Mouse (Mus musculus): ENCODE measurements at regions not wholly inside any gene's neighbourhood (a gene's known extent, or its start where the extent isn't known, plus 50 kb on each side); places are given as distances from the start of the nearest gene placed in this dataset.
A peak's percentile ranks its signal among the peaks of the same experiment; 100 is the strongest.

DNA sequence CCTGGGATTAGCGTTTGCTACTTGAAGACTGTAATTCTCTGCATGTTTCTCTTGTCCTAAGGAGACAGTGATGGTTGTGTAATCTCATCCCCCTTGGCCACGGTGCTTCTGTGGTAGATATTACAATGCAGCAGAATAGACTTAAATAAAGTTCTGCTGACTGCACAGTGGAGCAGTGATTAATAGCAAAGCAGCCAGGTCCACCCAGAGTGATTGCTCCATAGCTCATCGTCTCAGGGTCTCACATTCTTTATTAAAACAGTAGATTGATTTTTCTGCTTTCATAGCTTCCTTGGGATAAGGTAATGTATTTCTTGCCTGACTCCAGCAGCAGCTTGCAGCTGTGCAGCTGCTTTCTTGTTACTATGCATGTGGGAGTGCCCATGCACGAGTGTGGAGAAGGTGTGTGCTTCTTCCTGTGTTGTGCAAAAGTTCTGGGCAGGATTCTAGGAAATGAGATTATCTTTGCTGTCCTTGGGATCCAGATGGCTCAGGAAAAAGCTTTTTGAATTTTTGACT lies 169.9 kb upstream of the Plppr1 start:
- DNase-seq, result no peak

DNA sequence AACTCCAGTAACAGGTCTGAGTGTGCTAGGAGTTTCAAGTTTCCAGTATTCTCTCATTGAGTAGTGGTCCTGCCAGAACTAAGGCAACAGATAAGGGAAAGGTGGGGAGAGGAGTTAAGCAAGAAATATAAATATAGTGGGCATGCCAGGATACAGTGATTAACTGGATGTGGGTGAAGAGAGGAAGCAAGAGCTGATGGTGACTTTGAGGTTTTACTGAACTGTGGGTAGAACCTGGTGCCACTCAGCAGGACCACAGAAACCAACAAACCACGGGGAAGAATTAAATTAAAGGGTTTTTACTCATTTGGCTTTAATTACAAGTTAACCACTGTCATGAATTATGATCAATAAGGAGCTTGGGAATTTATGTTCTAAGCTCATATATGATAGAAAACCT lies 154.5 kb upstream of the Plppr1 start:
- DNase-seq, result no peak

DNA sequence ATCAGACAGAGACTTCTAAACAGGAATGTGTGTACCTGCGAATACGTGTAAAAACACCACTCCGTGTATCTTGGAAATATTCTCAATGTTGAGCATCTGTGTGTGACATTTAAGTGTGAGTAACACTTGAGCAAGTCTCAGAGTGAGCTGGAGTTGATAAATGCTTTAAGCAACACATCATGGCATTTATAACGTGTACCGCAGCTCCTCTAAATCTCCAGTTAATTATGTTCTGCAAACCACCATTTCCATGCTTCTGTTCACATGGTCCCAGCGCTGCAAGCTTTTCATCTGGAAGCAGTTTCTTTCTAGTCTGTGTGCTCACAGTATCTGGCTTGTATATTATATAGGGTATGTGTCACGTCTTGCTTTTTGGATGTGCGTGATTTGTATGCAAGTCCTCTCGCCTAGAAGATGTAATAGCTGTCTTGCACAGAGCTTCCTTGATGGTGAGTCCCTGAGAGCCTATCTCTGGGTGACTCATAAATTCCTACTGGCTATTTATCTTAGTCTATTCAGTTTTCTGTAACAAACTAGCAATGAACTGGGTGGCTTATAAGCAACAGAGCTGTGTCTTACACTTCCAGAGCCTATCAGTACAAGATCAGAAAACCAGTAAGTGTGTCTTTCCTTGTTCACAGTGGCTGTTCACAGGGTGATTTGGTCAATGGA lies 153.7 kb upstream of the Plppr1 start:
- no peak for DNase-seq

DNA sequence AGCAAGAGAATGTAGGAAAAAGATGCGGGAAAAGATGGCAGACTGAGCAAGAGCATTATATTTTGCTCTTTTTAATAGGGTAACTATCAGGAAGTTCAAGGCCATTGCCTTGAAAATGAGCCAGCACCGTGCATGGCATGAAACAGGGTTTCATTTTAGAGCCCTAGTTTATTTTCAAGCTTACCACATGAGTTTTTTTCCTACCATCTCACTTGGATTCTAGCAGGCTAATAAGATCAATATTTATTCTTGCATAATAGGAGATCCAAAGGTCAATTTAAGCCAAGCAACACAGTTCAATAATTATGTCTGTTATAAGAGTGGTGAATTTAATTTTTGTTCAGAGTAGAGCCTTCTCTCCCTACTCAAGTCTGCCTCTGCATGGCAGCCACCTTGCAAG lies 149.9 kb upstream of the Plppr1 start:
- no peak for DNase-seq

DNA sequence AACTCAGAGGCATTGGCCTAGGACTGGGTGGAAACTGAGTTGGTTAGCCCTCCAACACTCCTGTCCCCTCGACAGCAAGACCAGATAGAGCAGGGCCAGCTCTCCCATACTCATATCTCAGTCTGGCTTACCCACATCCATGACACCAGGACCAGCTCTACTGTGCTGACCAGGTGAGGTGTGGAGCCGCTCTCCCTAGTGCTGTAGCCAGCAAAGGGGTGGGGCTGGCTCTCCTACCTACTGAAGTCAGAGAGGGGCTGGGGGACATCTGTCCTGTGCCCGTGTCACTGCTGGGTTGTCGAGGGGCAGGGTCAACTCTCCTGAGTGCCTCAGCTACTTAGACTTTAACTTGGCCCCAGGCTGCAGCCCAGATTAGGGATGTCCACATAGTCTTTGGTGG lies 145.8 kb upstream of the Plppr1 start:
- no peak for DNase-seq

DNA sequence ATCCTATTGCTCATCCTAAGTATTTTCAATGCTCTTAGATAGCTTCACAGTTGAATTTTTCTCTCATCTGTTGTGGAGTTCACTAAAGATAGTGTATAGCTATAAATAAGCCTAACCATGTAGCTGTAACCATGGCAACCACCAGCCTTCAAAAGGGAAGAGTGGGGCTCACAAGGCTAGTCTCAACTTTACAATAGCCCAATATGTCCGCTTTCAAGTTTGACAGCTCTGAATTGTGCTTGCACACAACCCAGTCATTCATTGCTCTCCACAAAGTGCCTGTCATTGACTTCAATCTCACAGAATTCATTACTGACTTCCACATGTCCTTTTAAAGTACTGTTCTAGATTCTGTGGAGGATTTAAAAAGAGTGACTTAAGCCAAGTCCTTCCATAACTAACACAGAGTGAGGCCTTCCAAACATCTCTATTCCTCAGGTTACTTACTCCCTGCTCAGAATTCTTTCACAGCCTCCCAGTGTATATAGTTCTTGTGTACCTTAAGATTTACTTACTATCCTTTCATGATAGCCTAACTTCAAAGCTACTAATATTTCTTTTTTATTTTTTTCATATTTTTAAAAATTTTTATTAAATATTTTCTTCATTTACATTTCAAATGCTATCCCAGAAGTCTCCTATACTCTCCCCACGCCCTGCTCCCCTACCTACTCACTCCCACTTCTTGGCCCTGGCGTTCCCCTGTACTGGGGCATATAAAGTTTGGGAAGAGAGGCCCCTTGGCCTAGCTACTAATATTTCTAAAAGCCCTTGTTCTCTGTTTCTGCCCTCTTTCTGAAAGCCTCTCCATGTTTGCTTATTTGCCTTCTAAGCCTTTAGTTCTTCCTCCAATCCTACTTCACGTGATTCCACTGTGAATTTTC lies 134.3 kb upstream of the Plppr1 start:
- no peak for DNase-seq

DNA sequence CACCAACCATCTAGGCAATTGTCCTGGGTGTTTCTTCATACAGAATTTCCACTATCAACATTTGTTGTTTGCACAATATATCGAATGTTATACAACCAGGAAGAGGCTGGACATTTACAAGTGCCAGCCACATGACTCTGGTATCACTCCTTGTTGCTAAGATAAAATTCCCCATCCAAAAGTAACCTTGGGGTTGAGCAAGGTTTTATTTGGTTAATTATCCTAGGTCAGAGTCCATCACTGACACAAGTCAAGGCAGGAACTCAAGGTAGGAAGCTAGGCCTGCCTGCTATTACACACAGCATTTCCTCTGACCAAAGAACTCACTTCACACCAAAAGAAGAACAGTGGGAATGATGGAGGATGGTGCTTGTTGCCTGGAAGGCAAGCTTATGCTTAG lies 120.7 kb upstream of the Plppr1 start:
- DNase-seq, result no peak

DNA sequence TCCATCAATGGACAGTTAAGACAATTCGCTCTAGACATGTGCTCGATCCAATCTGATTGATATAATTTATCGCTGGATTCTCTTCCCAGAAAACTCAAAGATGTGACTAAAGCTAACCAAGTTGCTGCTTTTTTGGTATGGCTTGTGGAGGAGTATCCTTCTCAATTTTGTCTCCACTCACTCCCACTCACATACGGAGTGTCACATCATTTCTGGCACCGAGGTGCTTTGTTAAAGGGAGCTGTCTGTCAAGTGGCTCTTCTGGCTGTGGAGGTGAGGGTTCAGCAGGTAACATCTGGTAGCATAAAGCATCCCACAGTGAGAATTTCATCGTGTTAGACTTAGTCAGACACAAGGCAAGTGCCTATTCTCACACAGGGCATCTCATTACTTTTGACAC lies 120.2 kb upstream of the Plppr1 start:
- DNase-seq, result no peak

DNA sequence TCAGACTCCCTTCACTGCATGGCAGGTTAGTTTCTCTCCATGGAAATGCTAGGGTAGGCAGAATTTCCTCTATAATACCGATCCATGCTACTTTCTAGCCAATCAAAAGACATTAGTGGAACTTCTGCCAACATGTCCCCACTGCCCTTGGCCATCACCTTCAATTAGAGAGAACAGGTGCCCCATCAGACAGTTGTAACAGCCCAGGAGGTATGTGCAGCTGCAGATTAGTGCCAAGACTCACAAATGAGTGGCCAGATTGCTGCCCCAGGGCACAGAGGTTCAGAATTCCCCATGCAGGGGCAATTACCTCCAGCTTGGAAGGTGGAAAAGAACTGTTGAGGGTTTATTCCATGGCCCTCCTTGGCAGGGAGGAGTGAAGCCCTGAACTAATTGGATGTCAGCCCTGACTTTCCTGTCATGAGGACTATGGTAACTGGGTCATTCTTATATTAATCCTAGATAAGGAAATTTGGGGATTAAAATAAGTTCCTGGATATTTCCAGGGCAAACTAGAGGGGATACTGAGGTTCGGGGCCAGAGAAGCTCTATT lies 113.7 kb upstream of the Plppr1 start:
- DNase-seq, result peak; percentile 14

DNA sequence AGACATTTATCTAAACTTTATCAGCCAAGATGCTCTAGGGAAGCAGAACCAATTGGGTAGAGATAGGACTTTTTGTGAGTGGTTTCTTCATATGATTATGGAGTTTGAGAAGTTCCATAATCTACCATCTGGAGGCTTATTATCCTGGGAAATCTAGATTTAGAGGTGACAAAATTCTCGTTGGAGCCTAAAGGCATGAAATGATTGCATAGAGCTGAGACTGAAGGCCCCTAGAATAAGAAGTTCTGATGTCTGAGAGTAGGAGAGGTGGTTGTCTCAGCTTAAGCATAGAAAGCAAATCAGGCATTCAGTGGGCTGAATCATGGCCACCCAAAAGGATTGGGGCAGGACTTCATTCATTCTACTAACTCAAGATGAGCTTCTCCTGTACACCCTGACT lies 106.1 kb upstream of the Plppr1 start:
- DNase-seq, result no peak

DNA sequence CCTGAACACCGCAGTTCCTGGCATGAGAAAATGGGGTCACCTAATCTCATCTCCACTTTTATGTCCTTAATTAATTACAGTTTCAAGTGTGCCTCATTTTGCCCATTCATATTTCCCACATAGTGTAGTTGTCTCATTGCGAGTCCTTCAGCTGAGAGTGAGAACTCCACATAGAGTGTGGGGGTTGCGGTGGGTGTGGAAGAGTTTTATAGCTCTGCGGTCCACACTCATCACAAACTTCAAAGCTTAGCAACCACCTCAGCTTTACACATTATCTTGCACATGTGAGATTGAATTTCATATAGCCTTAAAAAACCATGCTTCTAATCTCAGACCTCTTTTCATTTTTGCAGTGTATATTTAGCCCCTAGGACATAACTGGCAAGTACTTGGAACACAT lies 83.3 kb upstream of the Plppr1 start:
- DNase-seq, result no peak

DNA sequence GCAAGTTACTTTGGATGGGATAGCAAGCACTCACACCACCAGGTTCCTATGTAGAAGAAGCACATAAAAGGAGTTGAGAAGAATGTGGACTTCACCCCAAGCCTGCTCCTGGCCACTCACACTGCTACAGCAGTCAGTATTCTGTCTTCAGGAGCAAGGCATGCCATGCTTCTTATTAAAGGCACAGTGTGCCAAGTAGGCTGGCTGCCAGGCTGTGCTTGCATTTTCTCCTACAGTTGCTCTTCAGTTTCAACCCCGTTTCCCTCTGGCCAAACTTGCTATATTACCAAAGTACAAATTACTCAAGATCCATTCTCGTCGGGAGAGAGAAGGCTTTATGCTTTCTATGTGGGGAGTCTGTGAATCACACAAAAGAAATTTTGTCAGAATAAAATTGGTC lies 67.1 kb upstream of the Plppr1 start:
- DNase-seq, result peak; percentile 42
